Mouse (Mus musculus): ENCODE measurements around the gene Slc26a10.

DNA sequence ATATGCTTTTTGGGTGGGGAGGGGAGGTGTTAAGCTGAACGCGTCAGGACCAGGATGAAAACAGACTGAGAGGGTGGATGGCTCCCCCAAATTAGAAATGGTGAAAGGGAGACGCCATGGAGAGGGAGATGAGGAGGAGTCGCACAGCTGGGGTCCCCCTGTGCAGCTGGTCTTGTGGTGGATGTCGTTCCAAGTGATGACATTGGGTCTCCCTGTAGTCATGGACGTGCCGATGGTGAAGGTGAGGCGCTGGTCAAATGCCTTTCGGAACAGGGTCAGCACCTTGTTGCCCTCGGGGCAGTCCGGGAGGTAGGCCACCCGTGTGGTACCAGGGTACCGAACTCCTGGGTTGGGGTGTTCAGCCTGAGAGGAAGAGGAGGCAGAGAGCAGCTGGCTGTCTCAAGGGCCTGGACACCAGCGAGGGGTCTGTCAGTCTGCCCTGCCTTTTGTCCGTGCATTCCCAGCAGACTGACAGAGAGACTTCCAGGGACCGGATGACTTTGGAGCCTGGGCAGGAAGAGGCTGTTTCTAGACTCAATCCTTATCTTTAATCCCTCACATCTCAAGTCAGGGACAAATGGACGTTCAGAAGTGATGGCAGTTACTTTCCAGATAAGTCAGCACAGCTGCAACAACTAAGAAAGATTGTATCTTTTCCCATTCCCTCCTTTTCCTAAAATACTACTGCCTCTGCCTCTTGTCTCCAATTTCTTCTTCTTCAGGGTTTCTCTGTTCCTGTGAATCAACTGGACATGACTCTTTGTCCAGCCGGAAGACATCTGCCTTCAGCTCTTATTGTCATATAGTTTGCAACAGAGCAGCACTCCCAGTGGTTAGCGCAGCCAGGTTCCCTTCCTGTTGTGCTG, 11.0 kb upstream of the Slc26a10 start:
- no peak for TF ChIP-seq CTCF (conservative IDR thresholded peaks at IDR 0.05; ENCODE audit: low read length)
- no peak for TF ChIP-seq POU5F1 (IDR thresholded peaks at IDR 0.05; ENCODE audit: borderline replicate concordance, low read length)
